Comparison of ENCODE assay signal across 9 mouse cellular contexts in the genomic region with DNA sequence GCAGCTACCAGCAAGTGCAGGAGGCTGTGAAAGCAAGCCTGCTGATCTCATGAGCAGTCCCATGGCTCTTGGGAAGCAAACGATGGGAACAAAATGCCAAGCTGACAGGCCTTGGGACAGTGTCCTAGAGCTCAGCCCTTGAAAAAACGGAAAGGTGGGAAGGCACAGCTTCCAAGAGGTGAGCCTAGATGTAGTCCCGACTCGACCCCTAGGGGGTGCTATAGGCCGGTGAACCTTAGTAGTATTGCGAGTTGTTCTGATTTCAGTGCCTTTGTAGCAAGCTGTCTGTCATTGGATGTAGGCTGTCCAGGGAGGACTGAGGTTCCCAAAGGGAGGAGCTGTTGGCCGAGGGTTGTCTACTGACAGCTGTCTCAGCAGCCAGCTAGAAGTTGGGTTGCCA. TPM values are rescaled to one million over a fixed set of nuclear protein-coding genes. Genes with fewer than 3 reads are reported as not detected.
DNase-seq lines count a peak whose midpoint lies in the region; ATAC-seq and TF ChIP-seq lines count a peak whose summit lies in the region.
"Had no signal": no experiment of that assay in that cellular context is flagged by ENCODE, and none has a peak within 500 bp of the region (broad histone marks: within the 10 kb centered on the region; RNA-seq: fewer than 3 reads in every experiment).

No protein-coding gene starts in this region.

- no peaks in the 10 kb centered on the region for H3K27me3 ChIP-seq in midbrain, embryonic 10.5 days (ENCODE audit: low read depth, poor library complexity, severe bottlenecking)
- no peaks in the 10 kb centered on the region for H3K27me3 ChIP-seq in midbrain, embryonic 16.5 days (ENCODE audit: control insufficient read depth, insufficient read depth, low read depth, low read length)
- no peaks in the 10 kb centered on the region for H3K27me3 ChIP-seq in hindbrain, postnatal 0 days (ENCODE audit: insufficient read depth, low read length)
- H3K27me3 ChIP-seq: embryonic facial prominence, embryonic 15.5 days had no signal

- H3K4me1 ChIP-seq in midbrain, embryonic 10.5 days, result peaks cover 9% of the 10 kb centered on the region
- H3K4me1 ChIP-seq in midbrain, embryonic 16.5 days (ENCODE audit: control insufficient read depth, insufficient read depth, low read length), result 0 out of 2 replicates have a peak, but pooled peaks cover 3% of the 10 kb centered on the region
- peaks cover 7% of the 10 kb centered on the region for H3K4me1 ChIP-seq in hindbrain, postnatal 0 days (ENCODE audit: insufficient read depth, low read length)
- peaks cover 28% of the 10 kb centered on the region for H3K4me1 ChIP-seq in olfactory bulb, adult 2 months (ENCODE audit: control insufficient read depth, insufficient read depth, low read length)
- H3K4me1 ChIP-seq: embryonic facial prominence, embryonic 15.5 days had no signal

- H3K9ac ChIP-seq in midbrain, embryonic 16.5 days (ENCODE audit: low read depth, low read length), result no peak overlapping the region
- H3K9ac ChIP-seq in hindbrain, postnatal 0 days (replicated peaks; ENCODE audit: low read length), result no peak overlapping the region
- H3K9ac ChIP-seq: embryonic facial prominence, embryonic 15.5 days had no signal

- no peak for TF ChIP-seq POLR2A in olfactory bulb, adult 2 months (IDR thresholded peaks at IDR 0.05; ENCODE audit: insufficient read depth, low read depth, low read length)

- no peak overlapping the region for H3K27ac ChIP-seq in midbrain, embryonic 10.5 days (replicated peaks)
- H3K27ac ChIP-seq in midbrain, embryonic 16.5 days (ENCODE audit: low read length), result no peak overlapping the region
- H3K27ac ChIP-seq in hindbrain, postnatal 0 days, result no peak overlapping the region
- no peak overlapping the region for H3K27ac ChIP-seq in olfactory bulb, adult 2 months (ENCODE audit: insufficient read depth, low read depth, low read length)
- H3K27ac ChIP-seq: embryonic facial prominence, embryonic 15.5 days had no signal

- peak; percentile 66 for DNase-seq in midbrain, embryonic 10.5 days (ENCODE audit: low spot score)
- DNase-seq in c-Kit-positive CD71-positive TER-119-positive erythroid progenitor cells, embryonic 14.5 days (ENCODE audit: low spot score), result peak; percentile 17
- peak; percentile 61 for DNase-seq in forelimb bud, embryonic 11.5 days (ENCODE audit: low read depth, low spot score)
- DNase-seq in hindbrain, postnatal 0 days (ENCODE audit: low spot score), result peak; percentile 85
- peak; percentile 91 for DNase-seq in left cerebral cortex, postnatal 4 days
- peak; percentile 20 to 75 for DNase-seq in thymus, postnatal 10 days (ENCODE audit: low spot score in 2 of 2)

- no peak overlapping the region for H3K4me2 ChIP-seq in midbrain, embryonic 16.5 days (ENCODE audit: low read length)
- H3K4me2 ChIP-seq in hindbrain, postnatal 0 days (ENCODE audit: low read depth, low read length), result no peak overlapping the region
- H3K4me2 ChIP-seq: embryonic facial prominence, embryonic 15.5 days had no signal

- peak; percentile 79 for TF ChIP-seq CTCF in hindbrain, postnatal 0 days (IDR thresholded peaks at IDR 0.05; ENCODE audit: low read depth)
- TF ChIP-seq CTCF in olfactory bulb, adult 2 months (IDR thresholded peaks at IDR 0.05; ENCODE audit: insufficient read depth, low read depth, low read length), result peak; percentile 57; the same call in 1 of the 2 replicates

- intact Hi-C loops in left cerebral cortex, postnatal 4 days (cut with DNase I), result loop anchor here (2.0 to 10.0 kb wide), 3 partner anchors 118 to 552 kb away; no protein-coding TSS in a partner anchor

- H3K4me3 ChIP-seq in midbrain, embryonic 10.5 days, result no peak overlapping the region
- H3K4me3 ChIP-seq in midbrain, embryonic 16.5 days (ENCODE audit: low read depth, low read length), result no peak overlapping the region
- no peak overlapping the region for H3K4me3 ChIP-seq in hindbrain, postnatal 0 days (ENCODE audit: low read length)
- no peak overlapping the region for H3K4me3 ChIP-seq in olfactory bulb, adult 2 months (ENCODE audit: insufficient read depth, low read depth, low read length)
- H3K4me3 ChIP-seq: embryonic facial prominence, embryonic 15.5 days had no signal

- no peak for ATAC-seq in midbrain, embryonic 16.5 days
- peak; percentile 64 for ATAC-seq in hindbrain, postnatal 0 days

- H3K36me3 ChIP-seq in midbrain, embryonic 10.5 days, result no peaks in the 10 kb centered on the region
- no peaks in the 10 kb centered on the region for H3K36me3 ChIP-seq in midbrain, embryonic 16.5 days (ENCODE audit: control insufficient read depth, insufficient read depth, low read length)
- no peaks in the 10 kb centered on the region for H3K36me3 ChIP-seq in hindbrain, postnatal 0 days (ENCODE audit: insufficient read depth, low read length)
- H3K36me3 ChIP-seq: embryonic facial prominence, embryonic 15.5 days had no signal

- 22% methylated on average over 7 of the region's 7 CpGs for WGBS in midbrain, embryonic 10.5 days
- 15% methylated on average over 7 of the region's 7 CpGs for WGBS in midbrain, embryonic 16.5 days
- WGBS in hindbrain, postnatal 0 days, result 12% methylated on average over 7 of the region's 7 CpGs
- WGBS in olfactory bulb, adult 2 months, result 3% methylated on average over 7 of the region's 7 CpGs

- no peaks in the 10 kb centered on the region for H3K9me3 ChIP-seq in midbrain, embryonic 10.5 days (replicated peaks)
- no peaks in the 10 kb centered on the region for H3K9me3 ChIP-seq in midbrain, embryonic 16.5 days (replicated peaks; ENCODE audit: control insufficient read depth, low read length, poor library complexity, severe bottlenecking)
- no peaks in the 10 kb centered on the region for H3K9me3 ChIP-seq in hindbrain, postnatal 0 days (ENCODE audit: low read length)
- H3K9me3 ChIP-seq: embryonic facial prominence, embryonic 15.5 days had no signal

RNA-seq across cellular contexts. Expression of gene Cacng5, which starts 49.7 kb away (rescaled TPM):
- polyA plus RNA-seq in midbrain, embryonic 10.5 days (2016; fragmentation: Nextera tagmentation; extraction: Ambion mirVana), result 1.2 and 1.7 TPM in 2 replicates
- polyA plus RNA-seq in midbrain, embryonic 16.5 days (2015; fragmentation: Nextera tagmentation; extraction: Ambion mirVana), result 10.3 and 12.7 TPM in 2 replicates
- 26.9 and 32.5 TPM in 2 replicates for total RNA-seq in hindbrain, postnatal 0 days (2014; rRNA removed)
- 21.4 and 22.0 TPM in 2 replicates for polyA plus RNA-seq in hindbrain, postnatal 0 days (2015; fragmentation: Nextera tagmentation; extraction: Ambion mirVana)
- total RNA-seq in left cerebral cortex, postnatal 4 days (2021), result 10 to 100 TPM in 1 of 2 experiments, 1 to 10 TPM in 1; 9.7 to 10.7 TPM
- polyA plus RNA-seq in olfactory bulb, adult 2 months (2012; ENCODE audit: insufficient read depth, insufficient read length, low replicate concordance, missing spikeins), result 289 TPM in 1 of 2 replicates, not detected in the other

Comparison
In these comparisons a context has a peak if more than half of its experiments do, and no peak if none do; other contexts are left out.
1. DNase-seq: peak in every context shown above with its lines; median percentile 91 in left cerebral cortex, postnatal 4 days; 85 in hindbrain, postnatal 0 days; 66 in midbrain, embryonic 10.5 days; 61 in forelimb bud, embryonic 11.5 days; 48 in thymus, postnatal 10 days; 17 in c-Kit-positive CD71-positive TER-119-positive erythroid progenitor cells, embryonic 14.5 days.